Mouse (Mus musculus) olfactory bulb, adult 2 months (tissue): ENCODE measurements at regions not wholly inside any gene's neighbourhood (a gene's known extent, or its start where the extent isn't known, plus 50 kb on each side); places are given as distances from the start of the nearest gene placed in this dataset.
"Not testable (repeated sequence)": the region's sequence is repeated elsewhere in the genome, so short reads cannot be mapped to it uniquely, and the experiment has no call there.

ENCODE experiments used
- H3K27ac ChIP-seq: fragments of 200-500 bp; 2 replicates; pipeline ENCODE4 v1.5.1; 2012; ENCODE audit warnings: low read depth, low read length; ENCODE audit not compliant: insufficient read depth
- H3K4me1 ChIP-seq: fragments of 200-500 bp; 2 replicates; pipeline ENCODE4 v1.6.1; 2012; ENCODE audit warnings: low read length; ENCODE audit not compliant: control insufficient read depth, insufficient read depth
- H3K4me3 ChIP-seq: fragments of 200-500 bp; 2 replicates; pipeline ENCODE4 v1.5.1; 2012; ENCODE audit warnings: mild to moderate bottlenecking, low read depth, low read length, moderate library complexity; ENCODE audit not compliant: insufficient read depth
- CTCF ChIP-seq: fragments of 200-500 bp; IDR thresholded peaks from 2 replicates; pipeline ENCODE4 v1.5.1; 2012; ENCODE audit warnings: low read depth, mild to moderate bottlenecking, low read length, moderate library complexity; ENCODE audit not compliant: insufficient read depth
- POLR2A ChIP-seq: fragments of 200-500 bp; IDR thresholded peaks from 2 replicates; pipeline ENCODE4 v1.6.1; 2012; ENCODE audit warnings: mild to moderate bottlenecking, low read depth, low read length, moderate library complexity; ENCODE audit not compliant: insufficient read depth
- WGBS: fragments of 180-500 bp; shearing (Covaris S2); methylation state at CpG from one replicate; pipeline ENCODE4 v1.1.7; 2018; 5-methylcytosine and 5-hydroxymethylcytosine counted together

- Histone ChIP-seq H3K4me3 (no peak overlapping the region), H3K4me1 (no peaks in the 10 kb centered on the region), H3K27ac (no peak overlapping the region)
- TF ChIP-seq CTCF (no peak), POLR2A (no peak)
Measured at GRCm38 (mm10) chr6:68977959-68978358, 1442.4 kb upstream of the Tacstd2 start.

- H3K27ac ChIP-seq = no peak overlapping the region
- H3K4me3 ChIP-seq = no peak overlapping the region
- TF ChIP-seq POLR2A (no peak), CTCF (no peak)
- H3K4me1 ChIP-seq = no peaks in the 10 kb centered on the region
Measured at GRCm38 (mm10) chr6:68964012-68964411, 1428.4 kb upstream of the Tacstd2 start.

GRCm38 (mm10) chr6:68938104-68938503 is 1402.5 kb upstream of the Tacstd2 start:
- not testable (repeated sequence) for H3K4me3 ChIP-seq, H3K4me1 ChIP-seq, H3K27ac ChIP-seq

- H3K27ac ChIP-seq, H3K4me3 ChIP-seq, H3K4me1 ChIP-seq: not testable (repeated sequence)
Measured at GRCm38 (mm10) chr6:68931860-68932259, 1396.3 kb upstream of the Tacstd2 start.

- TF ChIP-seq CTCF (no peak), POLR2A (no peak)
- Histone ChIP-seq H3K4me1 (no peaks in the 10 kb centered on the region), H3K27ac (no peak overlapping the region), H3K4me3 (no peak overlapping the region)
Measured at GRCm38 (mm10) chr6:68915536-68915935, 1379.9 kb upstream of the Tacstd2 start.

- Histone ChIP-seq H3K4me1 (no peaks in the 10 kb centered on the region), H3K27ac (no peak overlapping the region), H3K4me3 (no peak overlapping the region)
- 94% methylated on average over 1 of the region's 1 CpGs for WGBS
- TF ChIP-seq CTCF (no peak), POLR2A (no peak)
Measured at GRCm38 (mm10) chr6:68884130-68884529, 1348.5 kb upstream of the Tacstd2 start.

- not testable (repeated sequence) for H3K4me1 ChIP-seq, H3K4me3 ChIP-seq, H3K27ac ChIP-seq
Measured at GRCm38 (mm10) chr6:68852761-68853160, 1317.2 kb upstream of the Tacstd2 start.

GRCm38 (mm10) chr6:68852286-68852685 is 1316.7 kb upstream of the Tacstd2 start:
- TF ChIP-seq CTCF (no peak), POLR2A (no peak)
- 81% methylated on average over 2 of the region's 2 CpGs for WGBS
- no peak overlapping the region for H3K27ac ChIP-seq
- no peak overlapping the region for H3K4me3 ChIP-seq
- no peaks in the 10 kb centered on the region for H3K4me1 ChIP-seq

GRCm38 (mm10) chr6:68835186-68835585 is 1299.6 kb upstream of the Tacstd2 start:
- no peak overlapping the region for H3K27ac ChIP-seq
- H3K4me1 ChIP-seq = no peaks in the 10 kb centered on the region
- H3K4me3 ChIP-seq = no peak overlapping the region
- 53% methylated on average over 1 of the region's 1 CpGs for WGBS
- no peak for TF ChIP-seq POLR2A
- no peak for TF ChIP-seq CTCF

- no peak overlapping the region for H3K27ac ChIP-seq
- 80% methylated on average over 4 of the region's 4 CpGs for WGBS
- no peaks in the 10 kb centered on the region for H3K4me1 ChIP-seq
- no peak overlapping the region for H3K4me3 ChIP-seq
- no peak for TF ChIP-seq POLR2A
- no peak for TF ChIP-seq CTCF
Measured at GRCm38 (mm10) chr6:68834633-68835032, 1299.0 kb upstream of the Tacstd2 start.

- H3K27ac ChIP-seq, H3K4me3 ChIP-seq, H3K4me1 ChIP-seq: not testable (repeated sequence)
- WGBS = 91% methylated on average over 1 of the region's 1 CpGs
Measured at GRCm38 (mm10) chr6:68828460-68828859, 1292.9 kb upstream of the Tacstd2 start.
